Mouse (Mus musculus) R1 (cell line): ENCODE data around the gene Prrg4.
"Not testable (repeated sequence)": the region's sequence is repeated elsewhere in the genome, so short reads cannot be mapped to it uniquely, and the experiment has no call there.

ENCODE experiments used
- DNase-seq: peaks from one replicate; pipeline ENCODE4 v3.0.0-alpha.2; 2018; ENCODE audit warnings: low read depth, low spot score

Prrg4 gene

GRCm38 (mm10) chr2:104842559-104842958, 7.1 kb downstream of the Prrg4 start:
- DNase-seq = peak; percentile 87

DNA sequence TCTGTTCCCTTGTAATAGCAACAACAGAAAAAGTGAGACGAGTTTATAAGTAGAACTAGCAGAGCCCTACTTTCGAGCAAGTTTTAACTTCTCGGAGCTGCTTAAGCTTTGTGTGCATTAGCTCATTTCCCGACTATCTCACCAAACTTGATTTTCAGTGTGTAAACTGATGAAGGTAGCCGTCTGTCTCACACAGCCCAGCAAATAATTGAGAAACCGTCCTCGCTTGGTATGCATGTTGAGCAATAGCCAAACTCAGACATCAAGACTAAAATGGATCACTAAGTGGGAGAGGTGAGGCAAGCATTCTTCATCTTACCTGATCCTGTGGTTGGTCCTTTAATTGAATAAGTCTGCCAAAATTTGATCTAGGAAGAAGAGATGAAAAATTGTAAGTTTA, 7.9 kb downstream of the Prrg4 start:
- no peak for DNase-seq

- DNase-seq = peak; percentile 70
Observed at GRCm38 (mm10) chr2:104840974-104841373, 8.7 kb downstream of the Prrg4 start.

DNA sequence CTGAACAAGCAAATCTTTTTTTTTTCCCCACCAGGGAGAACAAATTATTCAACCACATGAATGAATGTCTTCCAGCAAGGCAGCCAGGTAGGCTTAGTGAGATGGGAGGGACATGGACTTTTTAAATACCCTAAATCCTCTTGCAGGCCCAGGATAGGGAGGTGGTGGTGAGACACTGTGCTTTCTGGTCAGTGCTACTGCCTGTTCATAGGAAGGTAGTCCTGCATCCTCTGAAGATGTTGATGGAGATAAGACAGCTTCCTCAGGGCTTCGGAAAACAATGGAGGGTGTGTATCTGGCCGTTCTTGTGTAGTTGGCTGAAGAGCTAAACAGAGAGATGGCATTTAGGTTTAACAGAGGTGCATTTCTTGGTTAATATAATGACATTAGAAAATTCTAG, 17.2 kb downstream of the Prrg4 start:
- DNase-seq = no peak

- DNase-seq = peak; percentile 65
Observed at GRCm38 (mm10) chr2:104826191-104826590, 23.5 kb downstream of the Prrg4 start.

DNA sequence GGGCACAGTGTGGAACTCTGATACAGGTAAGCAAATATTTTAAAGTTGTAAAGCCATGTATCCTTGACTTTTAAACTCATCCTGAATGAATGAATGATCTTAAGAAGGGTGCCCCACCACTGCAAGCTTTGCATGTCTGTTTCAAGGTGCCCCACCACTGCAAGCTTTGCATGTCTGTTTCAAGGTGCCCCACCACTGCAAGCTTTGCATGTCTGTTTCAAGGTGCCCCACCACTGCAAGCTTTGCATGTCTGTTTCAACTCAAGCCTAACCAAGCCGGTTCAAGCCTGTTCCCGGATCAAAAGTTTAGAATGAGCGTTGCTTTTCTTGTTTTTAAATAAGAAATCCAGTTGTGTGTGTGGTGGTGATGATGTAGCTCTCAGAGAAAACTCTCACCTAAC, 30.9 kb downstream of the Prrg4 start:
- not testable (repeated sequence) for DNase-seq

- peak; percentile 74 for DNase-seq
Observed at GRCm38 (mm10) chr2:104817555-104818330, 31.9 kb downstream of the Prrg4 start.

- DNase-seq = peak; percentile 92
Observed at GRCm38 (mm10) chr2:104816866-104817439, 32.7 kb downstream of the Prrg4 start.

- DNase-seq = no peak
Observed at GRCm38 (mm10) chr2:104816371-104816827, 33.3 kb downstream of the Prrg4 start, which contains the start of gene Qser1. Gene Qser1, minus strand, starts transcription at chr2:104816760.

DNA sequence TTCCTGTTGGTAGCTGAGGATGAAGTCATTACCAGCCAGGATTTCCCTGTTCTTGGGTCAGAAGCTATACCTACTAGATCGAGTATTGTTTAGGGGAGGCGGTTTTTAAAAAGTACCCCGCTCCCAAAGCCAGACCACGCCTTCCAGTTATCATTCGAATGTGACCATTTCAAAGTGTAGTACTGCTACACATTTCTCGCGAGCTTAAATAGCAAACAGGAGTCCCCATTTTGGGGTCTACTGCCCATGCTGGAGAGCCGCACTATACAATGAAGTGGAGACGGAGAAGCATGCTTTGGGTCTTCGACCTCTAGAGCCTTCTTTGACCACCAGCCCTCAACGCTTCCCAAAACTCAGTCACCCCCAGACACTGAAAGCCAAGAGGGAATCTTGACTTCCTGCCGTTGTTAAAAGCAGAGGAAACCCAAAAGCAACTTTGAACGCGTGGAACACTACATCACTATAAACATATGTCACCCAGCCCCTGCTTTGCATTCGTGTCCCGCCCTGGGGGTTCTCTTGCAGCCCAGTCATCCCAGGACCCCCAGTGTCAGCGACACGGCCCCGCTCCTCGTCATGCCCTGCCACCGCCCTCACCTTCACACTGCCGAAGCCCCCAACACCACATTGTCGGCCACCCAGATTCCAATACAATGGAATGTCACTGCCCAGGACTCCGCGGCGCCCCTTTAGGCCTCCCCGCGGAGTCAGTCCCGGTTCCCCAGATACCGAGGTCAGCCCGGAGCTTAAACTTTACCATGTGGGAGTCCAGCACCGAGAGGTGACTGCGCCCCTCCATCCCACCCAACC, 33.9 kb downstream of the Prrg4 start:
- DNase-seq = peak; percentile 68

DNA sequence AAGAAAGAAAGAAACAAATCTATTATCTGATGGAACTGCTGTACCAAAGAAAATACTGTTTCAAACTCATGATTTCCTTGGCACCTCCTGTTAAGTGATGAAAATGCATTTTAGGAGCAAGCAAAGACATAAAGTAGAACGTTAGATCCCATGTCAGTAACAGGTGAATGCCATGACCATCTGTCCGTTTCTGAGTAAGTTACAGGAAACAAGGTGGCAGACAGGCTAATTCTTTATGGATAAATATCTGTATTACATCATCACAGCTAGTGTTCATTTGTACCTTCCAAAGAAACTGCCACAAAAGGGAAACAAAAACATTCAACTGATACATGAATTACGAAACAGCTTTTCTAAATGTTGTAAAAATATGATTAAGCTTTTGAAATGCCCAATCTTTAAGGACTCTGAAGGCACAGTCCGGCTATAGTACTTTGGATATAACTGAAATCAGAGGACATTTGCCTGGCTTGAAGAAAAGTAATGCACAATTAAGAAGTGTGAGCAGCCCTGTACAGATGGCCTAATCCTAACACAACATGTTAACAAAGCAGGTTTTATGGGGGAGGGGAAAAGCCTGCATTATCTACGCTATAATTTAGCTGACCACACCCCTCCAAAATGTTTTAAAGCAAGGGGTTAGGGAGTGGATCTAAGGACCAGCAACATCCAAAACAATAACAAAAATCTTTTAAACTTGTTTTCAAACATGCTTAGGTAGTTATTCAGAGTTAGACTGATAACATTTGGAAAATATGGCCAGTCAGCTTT, 35.3 kb downstream of the Prrg4 start:
- no peak for DNase-seq

- DNase-seq = no peak
Observed at GRCm38 (mm10) chr2:104805435-104805834, 44.2 kb downstream of the Prrg4 start.
